Mouse (Mus musculus): Measurements from ENCODE around the gene Abr.

DNA sequence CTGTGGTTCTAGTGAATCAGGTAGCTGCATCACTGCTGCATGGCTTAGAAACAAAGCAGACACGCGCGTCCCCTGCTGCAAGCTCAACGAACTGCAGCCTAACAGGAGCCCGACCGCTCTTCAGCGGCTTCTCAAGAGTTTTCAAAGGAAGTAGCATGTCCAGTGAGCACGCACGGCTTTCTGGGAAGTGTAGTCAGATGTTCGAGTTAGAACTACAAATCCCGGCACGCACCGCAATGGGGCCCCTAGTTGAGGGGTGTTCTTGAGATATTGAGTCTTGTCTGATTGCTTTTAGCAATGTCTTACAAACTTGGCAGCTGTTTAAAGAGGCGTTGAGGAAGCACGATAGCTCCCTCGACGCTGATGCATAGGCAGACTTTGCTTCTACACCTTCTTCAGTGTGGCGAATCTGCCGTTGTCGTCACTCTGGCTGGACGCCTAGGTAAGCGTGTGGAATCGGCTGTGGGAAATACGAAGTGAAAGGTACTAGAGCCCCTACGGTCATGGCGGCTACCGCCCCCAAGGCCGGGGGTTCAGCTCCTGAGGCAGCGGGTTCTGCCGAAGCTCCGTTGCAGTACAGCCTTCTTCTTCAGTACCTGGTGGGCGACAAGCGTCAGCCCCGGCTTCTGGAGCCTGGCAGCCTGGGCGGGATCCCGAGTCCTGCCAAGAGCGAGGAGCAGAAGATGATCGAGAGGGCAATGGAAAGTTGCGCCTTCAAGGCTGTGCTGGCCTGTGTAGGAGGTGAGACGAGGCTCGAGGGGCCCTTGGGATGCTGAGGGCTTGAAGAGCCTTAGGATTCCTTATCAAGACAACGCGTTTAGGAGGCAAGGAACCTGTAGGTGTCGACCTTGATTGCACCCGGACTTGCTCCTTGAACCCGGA is 215.2 kb downstream of the Abr start, which contains the start of gene Timm22:
- TF ChIP-seq GATA1 (IDR thresholded peaks at IDR 0.05; ENCODE audit: borderline replicate concordance, low read length) (no peak), FLI1 (IDR thresholded peaks at IDR 0.05; ENCODE audit: low read length) (no peak)

Data from megakaryocyte, embryonic 14.5 days (primary cell).